Mouse (Mus musculus) heart, embryonic 11.5 days (tissue): Measurements from ENCODE around the gene Siah1b. TPM values are rescaled to one million over a fixed set of nuclear protein-coding genes. Genes with fewer than 3 reads are reported as not detected.

Experiments used
- ATAC-seq: fragments of 200-750 bp; cut with Nextera tagmentation; replicated peaks from 2 replicates; pipeline ENCODE4 v1.8.0; 2017; ENCODE audit warnings: moderate library complexity; ENCODE audit not compliant: insufficient number of reproducible peaks, low FRiP score, low TSS enrichment
- H3K27ac ChIP-seq: fragments of 300-500 bp; sonication (generic); 2 replicates; pipeline ENCODE4 v1.5.1; 2014; ENCODE audit warnings: mild to moderate bottlenecking, low read depth, low read length
- H3K27me3 ChIP-seq: fragments of 300-500 bp; sonication (generic); 2 replicates; pipeline ENCODE4 v1.6.1; 2014; ENCODE audit warnings: mild to moderate bottlenecking, low read length, mixed read lengths; ENCODE audit not compliant: control insufficient read depth, insufficient read depth
- H3K36me3 ChIP-seq: fragments of 300-500 bp; sonication (generic); 2 replicates; pipeline ENCODE4 v1.6.1; 2014; ENCODE audit warnings: mild to moderate bottlenecking, low read length, moderate library complexity, mixed read lengths; ENCODE audit not compliant: control insufficient read depth, insufficient read depth
- H3K4me1 ChIP-seq: fragments of 300-500 bp; sonication (generic); 2 replicates; pipeline ENCODE4 v1.6.1; 2014; ENCODE audit warnings: low read length; ENCODE audit not compliant: control insufficient read depth, insufficient read depth
- H3K4me2 ChIP-seq: fragments of 300-500 bp; sonication (generic); 2 replicates; pipeline ENCODE4 v1.6.1; 2014; ENCODE audit warnings: mild to moderate bottlenecking, moderate library complexity
- H3K4me3 ChIP-seq: fragments of 300-500 bp; sonication (generic); 2 replicates; pipeline ENCODE4 v1.5.1; 2014; ENCODE audit warnings: low read depth, low read length
- H3K9ac ChIP-seq: fragments of 300-500 bp; sonication (generic); 2 replicates; pipeline ENCODE4 v1.6.1; 2014; ENCODE audit warnings: mild to moderate bottlenecking, low read depth, low read length, moderate library complexity
- H3K9me3 ChIP-seq: fragments of 300-500 bp; sonication (generic); replicated peaks from 2 replicates; pipeline ENCODE4 v1.6.1; 2016; ENCODE audit warnings: low read length; ENCODE audit not compliant: control insufficient read depth
- WGBS: fragments of 180-500 bp; shearing (Covaris S2); extraction: QIAGEN DNeasy Blood & Tissue Kit; methylation state at CpG from one replicate; pipeline ENCODE4 v1.1.7; 2014; ENCODE audit not compliant: insufficient replicate concordance; 5-methylcytosine and 5-hydroxymethylcytosine counted together
- polyA plus RNA-seq: library from polyadenylated mRNA; unstranded; fragments of >200 nt; fragmentation: Nextera tagmentation; extraction: Ambion mirVana; gene quantifications from 2 replicates; pipeline ENCODE4 v1.2.1, GENCODE M21; 2014

Gene Siah1b
- polyA plus RNA-seq, 1 experiment from 2014 or later: 20.9 TPM

GRCm38 (mm10) chrX:164092300-164093169 lies 16.2 kb upstream of the Siah1b start:
- no peak for ATAC-seq

GRCm38 (mm10) chrX:164089916-164090315 lies 13.6 kb upstream of the Siah1b start:
- no peak for ATAC-seq
- H3K9me3 ChIP-seq: no peaks in the 10 kb centered on the region

More at GRCm38 (mm10) chrX:164092300-164093169, 16.2 kb upstream of the Siah1b start:
- peaks cover 3% of the 10 kb centered on the region for H3K27me3 ChIP-seq
- H3K36me3 ChIP-seq: no peaks in the 10 kb centered on the region
- no peaks in the 10 kb centered on the region for H3K9me3 ChIP-seq
- H3K4me1 ChIP-seq: no peaks in the 10 kb centered on the region
- H3K4me2 ChIP-seq: no peak overlapping the region
- H3K9ac ChIP-seq: no peak overlapping the region
- WGBS: 36% methylated on average over 7 of the region's 7 CpGs
- H3K27ac ChIP-seq: no peak overlapping the region; the same call in 1 of the 2 replicates
- H3K4me3 ChIP-seq: no peak overlapping the region

GRCm38 (mm10) chrX:164088582-164088981 lies 12.3 kb upstream of the Siah1b start, which contains the start of gene Cltrn:
Cltrn (plus strand) TSS chrX:164088830.
- H3K36me3 ChIP-seq: no peaks in the 10 kb centered on the region
- no peak within 1 kb of the TSS for H3K4me2 ChIP-seq
- no peaks in the 10 kb centered on the region for H3K4me1 ChIP-seq
- no peak within 1 kb of the TSS for H3K27ac ChIP-seq
- no peaks in the 10 kb centered on the region for H3K9me3 ChIP-seq
- no peak within 1 kb of the TSS for H3K4me3 ChIP-seq
- 63% methylated on average over 4 of the region's 4 CpGs for WGBS
- no peak within 1 kb of the TSS for H3K9ac ChIP-seq
- no peak for ATAC-seq
- no peaks in the 10 kb centered on the region; the same call in 1 of the 2 replicates for H3K27me3 ChIP-seq

More at GRCm38 (mm10) chrX:164089916-164090315, 13.6 kb upstream of the Siah1b start:
- Histone ChIP-seq H3K27me3 (no peaks in the 10 kb centered on the region; the same call in 1 of the 2 replicates), H3K9ac (no peak overlapping the region), H3K4me3 (no peak overlapping the region), H3K4me2 (no peak overlapping the region), H3K4me1 (no peaks in the 10 kb centered on the region), H3K36me3 (no peaks in the 10 kb centered on the region), H3K27ac (no peak overlapping the region)
- WGBS: 81% methylated on average over 11 of the region's 11 CpGs

GRCm38 (mm10) chrX:164082030-164082429 lies 5.7 kb upstream of the Siah1b start:
- Histone ChIP-seq H3K4me2 (no peak overlapping the region), H3K4me1 (no peaks in the 10 kb centered on the region), H3K27me3 (no peaks in the 10 kb centered on the region), H3K9me3 (no peaks in the 10 kb centered on the region), H3K27ac (no peak overlapping the region), H3K4me3 (no peak overlapping the region), H3K36me3 (no peaks in the 10 kb centered on the region), H3K9ac (no peak overlapping the region)
- WGBS: 76% methylated on average over 9 of the region's 9 CpGs
- ATAC-seq: no peak

GRCm38 (mm10) chrX:164068968-164069367 lies 7.3 kb downstream of the Siah1b start:
- no peak overlapping the region for H3K27ac ChIP-seq
- ATAC-seq: no peak
- H3K9ac ChIP-seq: no peak overlapping the region
- H3K36me3 ChIP-seq: no peaks in the 10 kb centered on the region
- WGBS: 87% methylated on average over 4 of the region's 4 CpGs
- no peak overlapping the region for H3K4me2 ChIP-seq
- no peak overlapping the region for H3K4me3 ChIP-seq
- H3K27me3 ChIP-seq: no peaks in the 10 kb centered on the region
- H3K9me3 ChIP-seq: no peaks in the 10 kb centered on the region
- no peaks in the 10 kb centered on the region for H3K4me1 ChIP-seq

- H3K36me3 ChIP-seq: no peaks in the 10 kb centered on the region
- H3K4me2 ChIP-seq: no peak overlapping the region
- ATAC-seq: no peak
- no peaks in the 10 kb centered on the region for H3K4me1 ChIP-seq
- H3K9me3 ChIP-seq: no peaks in the 10 kb centered on the region
- no peak overlapping the region for H3K4me3 ChIP-seq
- H3K27me3 ChIP-seq: no peaks in the 10 kb centered on the region
- H3K27ac ChIP-seq: no peak overlapping the region
- H3K9ac ChIP-seq: no peak overlapping the region
- 12% methylated on average over 2 of the region's 2 CpGs for WGBS
Measured at GRCm38 (mm10) chrX:164066185-164066584, 10.1 kb downstream of the Siah1b start.

GRCm38 (mm10) chrX:164059070-164059469 lies 17.2 kb downstream of the Siah1b start:
- H3K4me3 ChIP-seq: no peak overlapping the region
- no peak for ATAC-seq

GRCm38 (mm10) chrX:164058523-164058922 lies 17.8 kb downstream of the Siah1b start:
- Histone ChIP-seq H3K27ac (no peak overlapping the region), H3K9me3 (no peaks in the 10 kb centered on the region)
- 72% methylated on average over 3 of the region's 3 CpGs for WGBS

More at GRCm38 (mm10) chrX:164059070-164059469, 17.2 kb downstream of the Siah1b start:
- H3K9me3 ChIP-seq: no peaks in the 10 kb centered on the region
- no peaks in the 10 kb centered on the region for H3K4me1 ChIP-seq
- no peaks in the 10 kb centered on the region for H3K27me3 ChIP-seq
- H3K27ac ChIP-seq: no peak overlapping the region
- no peak overlapping the region for H3K9ac ChIP-seq
- H3K36me3 ChIP-seq: no peaks in the 10 kb centered on the region
- 63% methylated on average over 4 of the region's 4 CpGs for WGBS
- H3K4me2 ChIP-seq: no peak overlapping the region

More at GRCm38 (mm10) chrX:164058523-164058922, 17.8 kb downstream of the Siah1b start:
- Histone ChIP-seq H3K36me3 (no peaks in the 10 kb centered on the region), H3K4me2 (no peak overlapping the region), H3K9ac (no peak overlapping the region), H3K4me3 (no peak overlapping the region), H3K4me1 (no peaks in the 10 kb centered on the region), H3K27me3 (no peaks in the 10 kb centered on the region)
- no peak for ATAC-seq
